Mouse (Mus musculus) liver, embryonic 16.5 days (tissue): Measurements from ENCODE around the gene Fmo1. TPM values are rescaled to one million over a fixed set of nuclear protein-coding genes. Genes with fewer than 3 reads are reported as not detected.

Experiments
- ATAC-seq: fragments of 200-750 bp; cut with Nextera tagmentation; 2 replicates; pipeline ENCODE4 v1.8.0; 2017; ENCODE audit warnings: low read depth, mild to moderate bottlenecking, moderate number of reproducible peaks, moderate library complexity
- H3K27ac ChIP-seq: fragments of 300-500 bp; sonication (generic); 2 replicates; pipeline ENCODE4 v1.5.1; 2014; ENCODE audit warnings: mild to moderate bottlenecking, low read length
- H3K27me3 ChIP-seq: fragments of 300-500 bp; sonication (generic); 2 replicates; pipeline ENCODE4 v1.6.1; 2014; ENCODE audit warnings: low read depth, low read length, mixed read lengths; ENCODE audit not compliant: control insufficient read depth, insufficient read depth
- H3K36me3 ChIP-seq: fragments of 300-500 bp; sonication (generic); 2 replicates; pipeline ENCODE4 v1.6.1; 2014; ENCODE audit warnings: mild to moderate bottlenecking; ENCODE audit not compliant: control insufficient read depth, insufficient read depth
- H3K4me1 ChIP-seq: fragments of 300-500 bp; sonication (generic); 2 replicates; pipeline ENCODE4 v1.6.1; 2014; ENCODE audit warnings: low read depth, low read length, mixed read lengths; ENCODE audit not compliant: control insufficient read depth
- H3K4me2 ChIP-seq: fragments of 300-500 bp; sonication (generic); 2 replicates; pipeline ENCODE4 v1.6.1; 2014; ENCODE audit warnings: low read depth, low read length, mixed read lengths
- H3K4me3 ChIP-seq: fragments of 300-500 bp; sonication (generic); 2 replicates; pipeline ENCODE4 v1.5.1; 2014; ENCODE audit warnings: low read depth, mild to moderate bottlenecking, low read length
- H3K9ac ChIP-seq: fragments of 300-500 bp; sonication (generic); 2 replicates; pipeline ENCODE4 v1.6.1; 2014; ENCODE audit warnings: low read depth, low read length
- H3K9me3 ChIP-seq: fragments of 300-500 bp; sonication (generic); replicated peaks from 2 replicates; pipeline ENCODE4 v1.6.1; 2016; ENCODE audit warnings: low read length; ENCODE audit not compliant: control insufficient read depth
- WGBS: fragments of 180-500 bp; shearing (Covaris S2); extraction: QIAGEN DNeasy Blood & Tissue Kit; methylation state at CpG from one replicate; pipeline ENCODE4 v1.1.7; 2014; ENCODE audit not compliant: insufficient replicate concordance; 5-methylcytosine and 5-hydroxymethylcytosine counted together
- polyA plus RNA-seq: library from polyadenylated mRNA; unstranded; fragments of >200 nt; fragmentation: Nextera tagmentation; extraction: Ambion mirVana; gene quantifications from 2 replicates; pipeline ENCODE4 v1.2.1, GENCODE M21; 2015

Fmo1 gene
- polyA plus RNA-seq, 1 experiment from 2014 or later: 39.5 TPM

- WGBS: 36% methylated on average over 3 of the region's 3 CpGs
- H3K4me1 ChIP-seq: peaks cover 5% of the 10 kb centered on the region
- H3K4me3 ChIP-seq: no peak overlapping the region
- no peaks in the 10 kb centered on the region for H3K36me3 ChIP-seq
- no peaks in the 10 kb centered on the region for H3K27me3 ChIP-seq
- H3K9ac ChIP-seq: no peak overlapping the region
- peak; percentile 86 for ATAC-seq
- no peak overlapping the region for H3K4me2 ChIP-seq
- H3K27ac ChIP-seq: peak overlapping the region; percentile 44; the same call in 1 of the 2 replicates
- no peaks in the 10 kb centered on the region for H3K9me3 ChIP-seq
These were observed 12.5 kb downstream of the Fmo1 start for GRCm38 (mm10) chr1:162853812-162854482.

- ATAC-seq: no peak
- Histone ChIP-seq H3K27ac (no peak overlapping the region), H3K9ac (no peak overlapping the region), H3K4me2 (no peak overlapping the region), H3K4me3 (no peak overlapping the region), H3K4me1 (no peaks in the 10 kb centered on the region), H3K9me3 (no peaks in the 10 kb centered on the region), H3K27me3 (no peaks in the 10 kb centered on the region), H3K36me3 (no peaks in the 10 kb centered on the region)
- WGBS: 71% methylated on average over 6 of the region's 6 CpGs
These were observed 18.9 kb downstream of the Fmo1 start for GRCm38 (mm10) chr1:162847554-162847953.

DNA sequence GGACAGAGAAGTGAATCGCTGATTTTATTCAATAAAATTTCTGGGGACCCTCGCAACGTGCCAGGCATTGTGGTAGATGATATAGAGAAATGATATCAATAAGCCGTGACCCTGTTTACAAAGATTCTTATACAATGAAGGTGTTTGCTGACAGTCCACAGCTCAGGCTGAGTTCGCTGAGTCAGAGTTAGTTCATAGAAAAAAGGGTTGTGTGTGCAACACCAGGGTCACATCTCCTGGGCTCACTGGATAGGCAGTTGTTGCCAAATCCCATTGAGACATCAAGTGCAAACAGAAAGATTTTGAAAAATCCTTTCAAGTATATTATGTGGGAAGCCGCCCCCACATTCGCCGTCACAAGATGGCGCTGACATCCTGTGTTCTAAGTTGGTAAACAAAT lies 26.2 kb downstream of the Fmo1 start:
- Histone ChIP-seq H3K27ac (no peak overlapping the region), H3K4me3 (no peak overlapping the region), H3K27me3 (no peaks in the 10 kb centered on the region), H3K4me1 (no peaks in the 10 kb centered on the region), H3K4me2 (no peak overlapping the region), H3K9me3 (no peaks in the 10 kb centered on the region), H3K9ac (no peak overlapping the region), H3K36me3 (no peaks in the 10 kb centered on the region)
- no peak for ATAC-seq
- WGBS: 81% methylated on average over 9 of the region's 9 CpGs

GRCm38 (mm10) chr1:162838976-162839375 lies 27.4 kb downstream of the Fmo1 start:
- Histone ChIP-seq H3K4me2 (no peak overlapping the region), H3K36me3 (no peaks in the 10 kb centered on the region), H3K27me3 (no peaks in the 10 kb centered on the region), H3K27ac (no peak overlapping the region), H3K9ac (no peak overlapping the region), H3K4me1 (no peaks in the 10 kb centered on the region), H3K9me3 (no peaks in the 10 kb centered on the region), H3K4me3 (no peak overlapping the region)
- WGBS: 65% methylated on average over 6 of the region's 6 CpGs
- no peak for ATAC-seq

GRCm38 (mm10) chr1:162834342-162834741 lies 32.1 kb downstream of the Fmo1 start:
- Histone ChIP-seq H3K36me3 (no peaks in the 10 kb centered on the region), H3K4me1 (no peaks in the 10 kb centered on the region), H3K27me3 (no peaks in the 10 kb centered on the region), H3K9me3 (no peaks in the 10 kb centered on the region), H3K9ac (no peak overlapping the region), H3K4me3 (no peak overlapping the region), H3K27ac (no peak overlapping the region), H3K4me2 (no peak overlapping the region)
- ATAC-seq: no peak
- WGBS: 52% methylated on average over 5 of the region's 5 CpGs

GRCm38 (mm10) chr1:162832574-162832953 lies 33.8 kb downstream of the Fmo1 start:
- Histone ChIP-seq H3K4me2 (no peak overlapping the region), H3K4me3 (no peak overlapping the region), H3K9ac (no peak overlapping the region), H3K27ac (no peak overlapping the region), H3K27me3 (no peaks in the 10 kb centered on the region), H3K4me1 (no peaks in the 10 kb centered on the region), H3K9me3 (no peaks in the 10 kb centered on the region), H3K36me3 (no peaks in the 10 kb centered on the region)
- no peak for ATAC-seq
- WGBS: 58% methylated on average over 5 of the region's 5 CpGs

- no peaks in the 10 kb centered on the region for H3K4me1 ChIP-seq
- no peaks in the 10 kb centered on the region for H3K27me3 ChIP-seq
- H3K9ac ChIP-seq: no peak overlapping the region
- H3K36me3 ChIP-seq: no peaks in the 10 kb centered on the region
- no peak overlapping the region for H3K27ac ChIP-seq
- ATAC-seq: no peak
- H3K4me2 ChIP-seq: no peak overlapping the region
- H3K4me3 ChIP-seq: no peak overlapping the region
- WGBS: 22% methylated on average over 5 of the region's 5 CpGs
- no peaks in the 10 kb centered on the region for H3K9me3 ChIP-seq
These were observed 34.4 kb downstream of the Fmo1 start for GRCm38 (mm10) chr1:162831838-162832573.

DNA sequence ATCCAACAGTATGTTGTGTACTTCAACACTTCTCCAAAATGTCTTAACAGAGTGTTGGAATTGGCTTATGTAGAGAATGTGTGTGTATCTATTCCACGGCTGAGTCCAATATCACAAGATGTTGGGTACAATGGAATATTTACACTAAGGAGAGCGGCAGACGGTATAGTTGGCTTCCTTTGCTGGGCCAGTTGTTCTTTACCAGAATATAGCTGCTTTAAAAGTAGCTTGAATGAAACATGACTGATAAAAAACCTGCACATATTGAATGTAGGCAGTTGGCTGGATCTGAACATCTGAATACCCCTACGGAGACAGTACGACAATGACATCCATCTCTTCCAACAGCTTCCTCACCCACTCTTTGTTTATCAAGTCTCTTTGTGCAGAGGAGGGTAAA lies 47.1 kb downstream of the Fmo1 start:
- 81% methylated on average over 5 of the region's 5 CpGs for WGBS
- ATAC-seq: no peak
- Histone ChIP-seq H3K9ac (no peak overlapping the region), H3K27ac (no peak overlapping the region), H3K9me3 (no peaks in the 10 kb centered on the region), H3K4me2 (no peak overlapping the region), H3K4me3 (no peak overlapping the region), H3K27me3 (no peaks in the 10 kb centered on the region), H3K36me3 (no peaks in the 10 kb centered on the region), H3K4me1 (no peaks in the 10 kb centered on the region)

- H3K4me1 ChIP-seq: no peaks in the 10 kb centered on the region
- H3K36me3 ChIP-seq: no peaks in the 10 kb centered on the region
- no peak overlapping the region for H3K27ac ChIP-seq
- no peak for ATAC-seq
- H3K4me3 ChIP-seq: no peak overlapping the region
- H3K9me3 ChIP-seq: no peaks in the 10 kb centered on the region
- H3K4me2 ChIP-seq: no peak overlapping the region
- H3K9ac ChIP-seq: no peak overlapping the region
- no peaks in the 10 kb centered on the region for H3K27me3 ChIP-seq
- WGBS: 63% methylated on average over 10 of the region's 10 CpGs
These were observed 50.9 kb downstream of the Fmo1 start for GRCm38 (mm10) chr1:162815381-162816127.
